Mouse (Mus musculus) liver, embryonic 12.5 days (tissue): Measurements from ENCODE around the gene Cog6. TPM values are rescaled to one million over a fixed set of nuclear protein-coding genes. Genes with fewer than 3 reads are reported as not detected.

Experiments used
- ATAC-seq: fragments of 200-750 bp; cut with Nextera tagmentation; 2 replicates; pipeline ENCODE4 v1.8.0; 2017; ENCODE audit warnings: moderate number of reproducible peaks, mild to moderate bottlenecking, moderate library complexity
- H3K27ac ChIP-seq: fragments of 300-500 bp; sonication (generic); 2 replicates; pipeline ENCODE4 v1.5.1; 2016; ENCODE audit warnings: mild to moderate bottlenecking
- H3K27me3 ChIP-seq: fragments of 300-500 bp; sonication (generic); replicated peaks from 2 replicates; pipeline ENCODE4 v1.6.1; 2016; ENCODE audit warnings: mild to moderate bottlenecking, moderate library complexity
- H3K36me3 ChIP-seq: fragments of 300-500 bp; sonication (generic); 2 replicates; pipeline ENCODE4 v1.6.1; 2016; ENCODE audit warnings: mild to moderate bottlenecking, moderate library complexity
- H3K4me1 ChIP-seq: fragments of 300-500 bp; sonication (generic); 2 replicates; pipeline ENCODE4 v1.6.1; 2016
- H3K4me2 ChIP-seq: fragments of 300-500 bp; sonication (generic); 2 replicates; pipeline ENCODE4 v1.6.1; 2016; ENCODE audit warnings: mild to moderate bottlenecking, moderate library complexity
- H3K4me3 ChIP-seq: fragments of 300-500 bp; sonication (generic); 2 replicates; pipeline ENCODE4 v1.5.1; 2016; ENCODE audit warnings: mild to moderate bottlenecking, moderate library complexity
- H3K9ac ChIP-seq: fragments of 300-500 bp; sonication (generic); 2 replicates; pipeline ENCODE4 v1.6.1; 2016; ENCODE audit warnings: mild to moderate bottlenecking, moderate library complexity
- H3K9me3 ChIP-seq: fragments of 300-500 bp; sonication (generic); replicated peaks from 2 replicates; pipeline ENCODE4 v1.6.1; 2016; ENCODE audit warnings: mild to moderate bottlenecking, moderate library complexity
- WGBS: fragments of 180-500 bp; shearing (Covaris S2); methylation state at CpG from one replicate; pipeline ENCODE4 v1.1.7; 2016; ENCODE audit not compliant: insufficient replicate concordance; 5-methylcytosine and 5-hydroxymethylcytosine counted together
- polyA plus RNA-seq: library from polyadenylated mRNA; unstranded; fragments of >200 nt; fragmentation: Nextera tagmentation; extraction: Ambion mirVana; gene quantifications from 2 replicates; pipeline ENCODE4 v1.2.1, GENCODE M21; 2016

Cog6 gene
- polyA plus RNA-seq, 1 experiment from 2014 or later, result 19.2 TPM

DNA sequence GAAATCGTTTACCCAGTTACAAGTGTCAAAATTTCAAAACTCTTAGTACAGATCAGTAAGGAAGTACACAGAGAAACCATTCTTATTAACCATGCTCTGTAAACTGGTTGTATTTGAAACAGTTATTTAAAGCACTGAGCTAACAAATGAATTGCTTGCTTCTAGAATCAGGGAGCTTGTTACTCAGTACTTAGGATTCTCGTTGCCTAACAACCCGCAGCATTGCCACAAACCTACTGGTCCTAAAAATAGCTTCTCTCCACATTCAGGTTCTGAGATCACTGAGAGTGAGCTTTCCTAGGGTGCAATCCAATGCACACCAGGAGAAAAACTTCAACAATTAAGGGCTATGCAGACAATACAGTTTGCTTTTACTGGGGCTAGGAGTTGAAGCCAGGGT is 33.3 kb downstream of the Cog6 start:
- Histone ChIP-seq H3K4me2 (no peak overlapping the region), H3K36me3 (peaks cover 33% of the 10 kb centered on the region), H3K4me1 (peaks cover 7% of the 10 kb centered on the region), H3K9me3 (no peaks in the 10 kb centered on the region), H3K4me3 (no peak overlapping the region), H3K27ac (no peak overlapping the region), H3K27me3 (no peaks in the 10 kb centered on the region), H3K9ac (no peak overlapping the region)
- 63% methylated on average over 3 of the region's 3 CpGs for WGBS
- ATAC-seq, result no peak

DNA sequence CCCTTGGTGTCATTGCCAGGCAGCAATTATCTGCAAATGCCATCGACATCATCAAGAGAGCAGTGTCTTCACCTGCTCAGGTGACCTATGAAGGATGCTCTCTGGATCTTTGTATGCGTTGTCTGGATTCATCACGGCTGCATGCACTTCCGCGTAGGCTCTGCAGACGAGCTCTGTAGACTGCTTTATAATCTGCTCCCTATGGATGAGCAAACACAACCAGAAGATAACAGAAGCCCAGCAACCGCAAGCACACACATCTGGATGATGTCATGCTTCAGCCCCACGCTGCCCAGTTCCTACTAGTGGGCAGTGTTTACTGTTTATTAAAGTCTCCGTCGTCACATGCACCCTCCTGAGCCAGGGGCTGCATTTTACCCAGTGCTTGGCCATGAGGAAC is 34.0 kb downstream of the Cog6 start:
- no peak overlapping the region for H3K9ac ChIP-seq
- WGBS, result 74% methylated on average over 10 of the region's 10 CpGs
- ATAC-seq, result no peak
- H3K4me2 ChIP-seq, result no peak overlapping the region
- H3K36me3 ChIP-seq, result peaks cover 26% of the 10 kb centered on the region
- no peak overlapping the region for H3K4me3 ChIP-seq
- no peaks in the 10 kb centered on the region for H3K27me3 ChIP-seq
- H3K9me3 ChIP-seq, result no peaks in the 10 kb centered on the region
- no peak overlapping the region for H3K27ac ChIP-seq
- peaks cover 7% of the 10 kb centered on the region for H3K4me1 ChIP-seq

- ATAC-seq, result peak; percentile 81
- WGBS, result 45% methylated on average over 15 of the region's 15 CpGs
- no peak overlapping the region for H3K9ac ChIP-seq
- H3K27me3 ChIP-seq, result no peaks in the 10 kb centered on the region; the same call in 1 of the 2 replicates
- no peak overlapping the region for H3K27ac ChIP-seq
- H3K4me2 ChIP-seq, result no peak overlapping the region
- H3K4me3 ChIP-seq, result no peak overlapping the region
- no peaks in the 10 kb centered on the region for H3K9me3 ChIP-seq
- no peaks in the 10 kb centered on the region for H3K36me3 ChIP-seq
- 0 out of 2 replicates have a peak, but pooled peaks cover 8% of the 10 kb centered on the region for H3K4me1 ChIP-seq
These were observed 42.1 kb downstream of the Cog6 start for GRCm38 (mm10) chr3:52974674-52975556.

- WGBS, result 25% methylated on average over 7 of the region's 7 CpGs
- no peaks in the 10 kb centered on the region for H3K36me3 ChIP-seq
- H3K4me1 ChIP-seq, result 0 out of 2 replicates have a peak, but pooled peaks cover 8% of the 10 kb centered on the region
- no peak overlapping the region for H3K4me2 ChIP-seq
- H3K27me3 ChIP-seq, result no peaks in the 10 kb centered on the region; the same call in 1 of the 2 replicates
- no peak for ATAC-seq
- H3K4me3 ChIP-seq, result no peak overlapping the region
- H3K27ac ChIP-seq, result no peak overlapping the region
- H3K9ac ChIP-seq, result no peak overlapping the region
- no peaks in the 10 kb centered on the region for H3K9me3 ChIP-seq
These were observed 44.1 kb downstream of the Cog6 start for GRCm38 (mm10) chr3:52972916-52973315.

DNA sequence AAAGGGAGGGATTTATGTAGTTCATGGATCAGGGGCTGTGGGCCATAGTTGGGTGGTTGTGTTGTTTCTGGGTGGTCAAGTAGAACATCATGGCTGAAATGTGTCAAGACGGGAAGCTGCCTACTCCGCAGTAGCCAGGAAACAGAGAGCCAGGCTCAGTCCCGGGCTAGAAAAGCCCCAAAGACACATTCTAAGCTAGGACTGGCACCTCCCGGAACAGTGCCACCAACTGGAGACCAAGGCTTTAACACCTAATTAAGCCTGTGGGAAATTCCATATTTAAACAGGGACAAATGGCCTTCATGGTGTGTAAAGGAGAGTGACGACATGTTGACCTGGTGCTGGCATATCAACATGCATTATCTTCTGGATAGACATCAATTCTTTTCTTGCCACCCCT is 50.0 kb downstream of the Cog6 start:
- H3K9ac ChIP-seq, result no peak overlapping the region
- no peaks in the 10 kb centered on the region for H3K27me3 ChIP-seq
- H3K9me3 ChIP-seq, result no peaks in the 10 kb centered on the region
- no peak overlapping the region for H3K4me2 ChIP-seq
- H3K4me1 ChIP-seq, result no peaks in the 10 kb centered on the region
- WGBS, result 79% methylated on average over 5 of the region's 5 CpGs
- H3K4me3 ChIP-seq, result no peak overlapping the region
- ATAC-seq, result no peak
- no peak overlapping the region for H3K27ac ChIP-seq
- H3K36me3 ChIP-seq, result no peaks in the 10 kb centered on the region

- ATAC-seq, result no peak
- Histone ChIP-seq H3K4me2 (no peak overlapping the region), H3K4me3 (no peak overlapping the region), H3K27me3 (no peaks in the 10 kb centered on the region), H3K27ac (no peak overlapping the region), H3K9ac (no peak overlapping the region), H3K9me3 (no peaks in the 10 kb centered on the region), H3K4me1 (no peaks in the 10 kb centered on the region), H3K36me3 (no peaks in the 10 kb centered on the region)
- WGBS, result 67% methylated on average over 7 of the region's 7 CpGs
These were observed 52.8 kb downstream of the Cog6 start for GRCm38 (mm10) chr3:52964206-52964605.

DNA sequence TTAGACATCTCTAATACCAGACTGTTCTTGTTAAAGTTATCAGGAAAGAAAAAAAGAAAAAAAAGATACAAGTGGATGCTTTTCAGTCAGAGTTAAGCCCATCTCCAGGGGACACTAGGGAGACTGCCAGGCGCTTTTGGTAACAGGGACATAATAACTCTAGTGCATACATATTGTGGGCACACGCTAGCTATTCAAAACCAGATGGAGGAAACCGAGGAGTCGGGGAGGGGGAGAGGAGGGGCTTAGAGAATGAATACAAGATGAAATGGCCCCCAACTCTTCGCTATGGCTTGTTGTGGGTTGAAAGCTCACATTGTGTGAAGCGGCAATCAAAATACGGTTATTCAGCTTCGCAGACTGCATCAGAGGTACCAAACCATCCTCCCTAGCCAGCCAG is 53.6 kb downstream of the Cog6 start:
- no peaks in the 10 kb centered on the region for H3K9me3 ChIP-seq
- WGBS, result 80% methylated on average over 8 of the region's 8 CpGs
- ATAC-seq, result no peak

DNA sequence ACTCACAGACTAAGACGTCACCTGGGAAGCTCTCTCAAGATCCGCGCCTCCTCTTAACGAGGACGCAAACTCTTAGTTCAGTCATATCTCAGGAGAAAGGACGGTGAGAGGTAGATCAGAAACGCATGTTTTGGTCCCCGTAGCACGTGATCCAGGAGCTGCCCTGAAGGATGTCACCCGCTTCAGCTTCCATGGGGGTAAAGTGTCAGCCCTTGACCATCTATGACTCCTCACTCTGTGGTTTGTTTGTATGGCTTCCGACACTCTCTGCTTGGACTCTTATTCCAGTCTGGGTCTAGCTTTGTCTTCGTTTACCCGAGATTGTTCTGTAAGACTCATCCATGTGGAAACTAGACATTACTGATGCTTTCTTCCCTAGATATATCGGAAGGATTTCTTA is 54.6 kb downstream of the Cog6 start:
- H3K9me3 ChIP-seq, result no peaks in the 10 kb centered on the region
- no peak for ATAC-seq
- no peak overlapping the region for H3K4me3 ChIP-seq
- H3K9ac ChIP-seq, result no peak overlapping the region
- no peak overlapping the region for H3K4me2 ChIP-seq
- no peaks in the 10 kb centered on the region for H3K4me1 ChIP-seq
- no peak overlapping the region for H3K27ac ChIP-seq
- no peaks in the 10 kb centered on the region for H3K36me3 ChIP-seq
- H3K27me3 ChIP-seq, result no peaks in the 10 kb centered on the region
- 84% methylated on average over 14 of the region's 14 CpGs for WGBS

More for the DNA sequence above, 53.6 kb downstream of the Cog6 start:
- H3K27ac ChIP-seq, result no peak overlapping the region
- no peak overlapping the region for H3K9ac ChIP-seq
- no peaks in the 10 kb centered on the region for H3K4me1 ChIP-seq
- H3K4me3 ChIP-seq, result no peak overlapping the region
- H3K27me3 ChIP-seq, result no peaks in the 10 kb centered on the region
- H3K4me2 ChIP-seq, result no peak overlapping the region
- no peaks in the 10 kb centered on the region for H3K36me3 ChIP-seq

DNA sequence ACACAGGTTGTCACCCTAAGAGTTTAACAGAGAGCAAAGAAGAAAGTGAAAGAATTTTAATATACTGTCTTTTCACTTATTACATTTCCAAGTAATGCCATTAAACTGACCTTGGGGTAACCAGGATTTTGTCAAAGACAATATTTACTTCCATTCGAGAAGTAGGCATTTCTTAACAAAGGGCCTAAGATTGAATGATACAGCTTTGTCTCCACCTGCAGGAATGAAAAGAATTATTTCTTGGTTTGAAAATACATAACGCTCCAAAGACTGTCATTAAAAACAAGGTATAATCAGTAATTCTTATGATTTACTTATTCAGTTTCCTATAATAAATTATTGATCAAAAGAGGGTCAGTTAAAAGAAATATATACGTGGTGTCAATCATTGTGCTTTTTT is 55.4 kb downstream of the Cog6 start:
- WGBS, result 69% methylated on average over 3 of the region's 3 CpGs
- no peak overlapping the region for H3K9ac ChIP-seq
- 0 out of 2 replicates have a peak, but pooled peaks cover 5% of the 10 kb centered on the region for H3K4me1 ChIP-seq
- no peak overlapping the region for H3K27ac ChIP-seq
- no peak overlapping the region for H3K4me3 ChIP-seq
- no peaks in the 10 kb centered on the region for H3K27me3 ChIP-seq
- no peaks in the 10 kb centered on the region for H3K36me3 ChIP-seq
- H3K4me2 ChIP-seq, result no peak overlapping the region
- ATAC-seq, result no peak
- H3K9me3 ChIP-seq, result no peaks in the 10 kb centered on the region

- Histone ChIP-seq H3K36me3 (no peaks in the 10 kb centered on the region), H3K4me3 (no peak overlapping the region), H3K4me1 (0 out of 2 replicates have a peak, but pooled peaks cover 5% of the 10 kb centered on the region), H3K9ac (no peak overlapping the region), H3K4me2 (no peak overlapping the region), H3K27me3 (no peaks in the 10 kb centered on the region), H3K9me3 (no peaks in the 10 kb centered on the region), H3K27ac (no peak overlapping the region)
- WGBS, result 87% methylated on average over 13 of the region's 13 CpGs
- ATAC-seq, result no peak
These were observed 56.1 kb downstream of the Cog6 start for GRCm38 (mm10) chr3:52960951-52961350.

GRCm38 (mm10) chr3:52958444-52959120 is 58.5 kb downstream of the Cog6 start:
- no peak overlapping the region for H3K4me2 ChIP-seq
- H3K4me3 ChIP-seq, result no peak overlapping the region
- no peak for ATAC-seq
- H3K9me3 ChIP-seq, result no peaks in the 10 kb centered on the region
- no peak overlapping the region for H3K27ac ChIP-seq
- WGBS, result 82% methylated on average over 10 of the region's 10 CpGs
- peaks cover 17% of the 10 kb centered on the region; the same call in 1 of the 2 replicates for H3K4me1 ChIP-seq
- no peaks in the 10 kb centered on the region for H3K36me3 ChIP-seq
- no peak overlapping the region for H3K9ac ChIP-seq
- no peaks in the 10 kb centered on the region for H3K27me3 ChIP-seq

GRCm38 (mm10) chr3:52957861-52958260 is 59.2 kb downstream of the Cog6 start:
- no peak for ATAC-seq
- Histone ChIP-seq H3K27ac (no peak overlapping the region), H3K27me3 (no peaks in the 10 kb centered on the region), H3K36me3 (no peaks in the 10 kb centered on the region), H3K9me3 (no peaks in the 10 kb centered on the region), H3K4me1 (peaks cover 17% of the 10 kb centered on the region; the same call in 1 of the 2 replicates), H3K4me3 (no peak overlapping the region), H3K4me2 (no peak overlapping the region), H3K9ac (no peak overlapping the region)
- WGBS, result 78% methylated on average over 7 of the region's 7 CpGs
